Comparison of ENCODE assay signal across 14 mouse cellular contexts in genomic region chr4:57202132-57202531, GRCm38 (mm10). TPM values are rescaled to one million over a fixed set of nuclear protein-coding genes. Genes with fewer than 3 reads are reported as not detected.
DNase-seq lines count a peak whose midpoint lies in the region; TF ChIP-seq lines count a peak whose summit lies in the region.
"Had no signal": no experiment of that assay in that cellular context is flagged by ENCODE, and none has a peak within 500 bp of the region (broad histone marks: within the 10 kb centered on the region; RNA-seq: fewer than 3 reads in every experiment).

No protein-coding gene starts in this region.

- H3K4me1 ChIP-seq in lung, adult 2 months (ENCODE audit: control insufficient read depth, insufficient read depth, low read length): no peaks in the 10 kb centered on the region
- H3K4me1 ChIP-seq: midbrain, embryonic 12.5 days had no signal

- no peak for TF ChIP-seq CTCF in lung, adult 2 months (IDR thresholded peaks at IDR 0.05; ENCODE audit: insufficient read depth, low read length)

- no peak overlapping the region for H3K4me3 ChIP-seq in lung, adult 2 months (replicated peaks; ENCODE audit: extremely low read depth, low read depth, low read length)
- H3K4me3 ChIP-seq: embryonic facial prominence, embryonic 12.5 days; midbrain, embryonic 12.5 days had no signal

- no peak for TF ChIP-seq POLR2A in lung, adult 2 months (IDR thresholded peaks at IDR 0.05; ENCODE audit: borderline replicate concordance, extremely low read depth, low read depth, low read length)

- 46% methylated on average over 7 of the region's 7 CpGs for WGBS in lung, adult 2 months

- DNase-seq in heart, adult 11 months: peak; percentile 86
- DNase-seq in heart, postnatal 25 days (ENCODE audit: low spot score): no peak
- DNase-seq in lung, adult 18-20 months: peak; percentile 45 to 77
- DNase-seq in lung, postnatal 14 days: no peak
- peak; percentile 18 for DNase-seq in lung, adult 2 months
- no peak for DNase-seq in right cerebral cortex, postnatal 4 days
- no peak for DNase-seq in adrenal gland, adult 2 months
- DNase-seq in frontal cortex, postnatal 25 days (ENCODE audit: low spot score in 2 of 2): no peak
- DNase-seq: cerebellum, adult 2 months; kidney, adult 8-10 months; layer of hippocampus, adult 9-11 months; thymus, postnatal 4 days had no signal

- intact Hi-C loops in heart, postnatal 25 days (cut with DNase I): no loop called here

RNA-seq across cellular contexts. Expression of gene Epb41l4b, which starts 58.9 kb away (rescaled TPM):
- total RNA-seq in heart, postnatal 25 days (2021): 1 to 10 TPM; 3.1 to 3.4 TPM
- 23.8 and 28.9 TPM in 2 replicates for polyA plus RNA-seq in lung, adult 2 months (2012; rRNA removed)
- 1 to 10 TPM; 2.2 to 3.8 TPM for total RNA-seq in adrenal gland, adult 2 months (2021)
- 0.42 and 0.74 TPM in 2 replicates for polyA plus RNA-seq in adrenal gland, adult 2 months (2012; rRNA removed)

Comparison
In these comparisons a context has a peak if more than half of its experiments do, and no peak if none do; other contexts are left out.
1. DNase-seq: peak in heart, adult 11 months (single experiment), lung, adult 18-20 months (2 of 2) and lung, adult 2 months (single experiment); none in heart, postnatal 25 days (single experiment), lung, postnatal 14 days (single experiment), right cerebral cortex, postnatal 4 days (single experiment), adrenal gland, adult 2 months (single experiment) and frontal cortex, postnatal 25 days (0 of 2).